Mouse (Mus musculus) heart, postnatal 36 days (tissue): ENCODE results near the gene Wdr95. TPM values are rescaled to one million over a fixed set of nuclear protein-coding genes. Genes with fewer than 3 reads are reported as not detected.
A peak's percentile ranks its signal among the peaks of the same experiment; 100 is the strongest.

ENCODE experiments used
- DNase-seq, 2 experiments: peaks; one replicate each; pipeline ENCODE4 v3.0.0; 2021 to 2022
- intact Hi-C: fragments of 180-260 bp; cut with DNase I; formaldehyde crosslinking; loops from one replicate; pipeline ENCODE4 v1.15.1; 2025
- total RNA-seq, 2 experiments: library from RNA; stranded (reverse); gene quantifications; 2 replicates each; pipeline ENCODE4 v1.2.3; 2021

Gene Wdr95
- total RNA-seq, 2 experiments from 2014 or later: not detected

GRCm38 (mm10) chr5:149616817-149617216, 88.3 kb downstream of the Wdr95 start:
- DNase-seq: no peak
- intact Hi-C loops: no loop called here

GRCm38 (mm10) chr5:149617776-149618425, 89.4 kb downstream of the Wdr95 start:
- intact Hi-C loops: no loop called here
- no peak for DNase-seq

GRCm38 (mm10) chr5:149622152-149622551, 93.7 kb downstream of the Wdr95 start:
- intact Hi-C loops: no loop called here
- DNase-seq: no peak

GRCm38 (mm10) chr5:149622644-149623043, 94.2 kb downstream of the Wdr95 start:
- intact Hi-C loops: no loop called here
- DNase-seq: no peak

- intact Hi-C loops: no loop called here
- DNase-seq: no peak
These were observed 95.6 kb downstream of the Wdr95 start for GRCm38 (mm10) chr5:149623815-149624675.

GRCm38 (mm10) chr5:149625547-149625946, 97.1 kb downstream of the Wdr95 start:
- intact Hi-C loops: no loop called here
- DNase-seq: no peak

GRCm38 (mm10) chr5:149634409-149635035, 106.0 kb downstream of the Wdr95 start:
- intact Hi-C loops: loop anchor here (5.0 kb wide), 2 partner anchors 43 to 107 kb away; partner anchors contain the start of genes B3glct and Wdr95
- DNase-seq: no peak

- no peak for DNase-seq
- intact Hi-C loops: loop anchor here (5.0 kb wide), 1 partner anchor 42 kb away; the partner anchor contains the start of gene B3glct
These were observed 107.1 kb downstream of the Wdr95 start for GRCm38 (mm10) chr5:149635556-149635955.

GRCm38 (mm10) chr5:149636075-149636920, 107.8 kb downstream of the Wdr95 start, which contains the start of gene Hsph1:
Gene Hsph1 (minus strand): TSS chr5:149636376.
- intact Hi-C loops: loop anchor here (5.0 kb wide), 1 partner anchor 41 kb away; the partner anchor contains the start of gene B3glct
- DNase-seq: peak; percentile 95 to 98

GRCm38 (mm10) chr5:149637306-149637705, 108.8 kb downstream of the Wdr95 start:
- intact Hi-C loops: loop anchor here (5.0 kb wide), 1 partner anchor 40 kb away; the partner anchor contains the start of gene B3glct
- DNase-seq: no peak

GRCm38 (mm10) chr5:149641277-149641892, 112.9 kb downstream of the Wdr95 start:
- no peak for DNase-seq
- intact Hi-C loops: no loop called here

GRCm38 (mm10) chr5:149642366-149642765, 113.9 kb downstream of the Wdr95 start:
- intact Hi-C loops: no loop called here
- DNase-seq: no peak

GRCm38 (mm10) chr5:149642783-149643509, 114.5 kb downstream of the Wdr95 start:
- no peak for DNase-seq
- intact Hi-C loops: no loop called here

GRCm38 (mm10) chr5:149647367-149648115, 119.1 kb downstream of the Wdr95 start:
- DNase-seq: no peak
- intact Hi-C loops: no loop called here

- no peak for DNase-seq
- intact Hi-C loops: no loop called here
These were observed 119.7 kb downstream of the Wdr95 start for GRCm38 (mm10) chr5:149648196-149648595.

GRCm38 (mm10) chr5:149648895-149649406, 120.5 kb downstream of the Wdr95 start:
- intact Hi-C loops: no loop called here

GRCm38 (mm10) chr5:149649499-149650178, 121.2 kb downstream of the Wdr95 start:
- intact Hi-C loops: no loop called here
- DNase-seq: no peak

More at GRCm38 (mm10) chr5:149648895-149649406, 120.5 kb downstream of the Wdr95 start:
- DNase-seq: no peak
